Mouse (Mus musculus) ES-E14 (cell line): Measurements from ENCODE around the gene Zc3hav1l.

Experiments used
- CHD2 ChIP-seq: IDR thresholded peaks from 2 replicates; pipeline ENCODE4 v1.6.1; 2014; ENCODE audit warnings: mild to moderate bottlenecking, low read depth, low read length, inconsistent platforms
- HCFC1 ChIP-seq: IDR thresholded peaks from 2 replicates; pipeline ENCODE4 v1.6.1; 2012; ENCODE audit warnings: low read length, inconsistent platforms, borderline replicate concordance; ENCODE audit not compliant: insufficient read depth
- ZNF384 ChIP-seq: IDR thresholded peaks from 2 replicates; pipeline ENCODE4 v1.6.1; 2012; ENCODE audit warnings: low read depth, low read length, inconsistent platforms

GRCm38 (mm10) chr6:38284422-38284821 lies 14.6 kb downstream of the Zc3hav1l start:
- TF ChIP-seq CHD2 (no peak), HCFC1 (no peak), ZNF384 (no peak)
